Mouse (Mus musculus) stomach, postnatal 0 days (tissue): ENCODE results near the gene Ephb4. TPM values are rescaled to one million over a fixed set of nuclear protein-coding genes. Genes with fewer than 3 reads are reported as not detected.

Experiments
- ATAC-seq: fragments of 200-750 bp; cut with Nextera tagmentation; 2 replicates; pipeline ENCODE4 v1.8.0; 2017; ENCODE audit not compliant: low FRiP score, low TSS enrichment
- DNase-seq: peaks from one replicate; pipeline ENCODE4 v3.0.0-alpha.2; 2016; ENCODE audit warnings: low spot score
- H3K27ac ChIP-seq: fragments of 300-500 bp; sonication (generic); replicated peaks from 2 replicates; pipeline ENCODE4 v1.5.1; 2014; ENCODE audit warnings: mild to moderate bottlenecking, control low read depth
- H3K27me3 ChIP-seq: fragments of 300-500 bp; sonication (generic); 2 replicates; pipeline ENCODE4 v1.6.1; 2014; ENCODE audit warnings: low read length; ENCODE audit not compliant: control insufficient read depth, insufficient read depth
- H3K36me3 ChIP-seq: fragments of 300-500 bp; sonication (generic); 2 replicates; pipeline ENCODE4 v1.6.1; 2014; ENCODE audit warnings: low read length, mixed read lengths; ENCODE audit not compliant: control insufficient read depth, insufficient read depth
- H3K4me1 ChIP-seq: fragments of 300-500 bp; sonication (generic); replicated peaks from 2 replicates; pipeline ENCODE4 v1.6.1; 2014; ENCODE audit warnings: antibody characterized with exemption; ENCODE audit not compliant: control insufficient read depth, insufficient read depth
- H3K4me2 ChIP-seq: fragments of 300-500 bp; sonication (generic); replicated peaks from 2 replicates; pipeline ENCODE4 v1.6.1; 2014; ENCODE audit warnings: low read depth, mild to moderate bottlenecking, control low read depth, moderate library complexity
- H3K4me3 ChIP-seq: fragments of 300-500 bp; sonication (generic); 2 replicates; pipeline ENCODE4 v1.5.1; 2014; ENCODE audit warnings: low read depth, low read length, control low read depth
- H3K9ac ChIP-seq: fragments of 300-500 bp; sonication (generic); 2 replicates; pipeline ENCODE4 v1.6.1; 2014; ENCODE audit warnings: mild to moderate bottlenecking, low read length, control low read depth, mixed read lengths
- H3K9me3 ChIP-seq: fragments of 300-500 bp; sonication (generic); 2 replicates; pipeline ENCODE4 v1.6.1; 2016; ENCODE audit warnings: low read length; ENCODE audit not compliant: control insufficient read depth
- CTCF ChIP-seq: IDR thresholded peaks from 2 replicates; pipeline ENCODE4 v1.5.1; 2016; ENCODE audit warnings: antibody characterized with exemption, low read depth, mild to moderate bottlenecking, moderate library complexity
- EP300 ChIP-seq: optimal IDR thresholded peaks from 2 replicates; pipeline ENCODE3; 2016; ENCODE audit warnings: antibody characterized with exemption
- WGBS: fragments of 180-500 bp; shearing (Covaris S2); extraction: QIAGEN DNeasy Blood & Tissue Kit; methylation state at CpG from one replicate; pipeline ENCODE4 v1.1.7; 2014; 5-methylcytosine and 5-hydroxymethylcytosine counted together
- polyA plus RNA-seq: library from polyadenylated mRNA; unstranded; fragments of >200 nt; fragmentation: Nextera tagmentation; extraction: Ambion mirVana; gene quantifications from 2 replicates; pipeline ENCODE4 v1.2.1, GENCODE M21; 2015

Ephb4 gene
- polyA plus RNA-seq, 1 experiment from 2014 or later: 12.1 TPM

DNA sequence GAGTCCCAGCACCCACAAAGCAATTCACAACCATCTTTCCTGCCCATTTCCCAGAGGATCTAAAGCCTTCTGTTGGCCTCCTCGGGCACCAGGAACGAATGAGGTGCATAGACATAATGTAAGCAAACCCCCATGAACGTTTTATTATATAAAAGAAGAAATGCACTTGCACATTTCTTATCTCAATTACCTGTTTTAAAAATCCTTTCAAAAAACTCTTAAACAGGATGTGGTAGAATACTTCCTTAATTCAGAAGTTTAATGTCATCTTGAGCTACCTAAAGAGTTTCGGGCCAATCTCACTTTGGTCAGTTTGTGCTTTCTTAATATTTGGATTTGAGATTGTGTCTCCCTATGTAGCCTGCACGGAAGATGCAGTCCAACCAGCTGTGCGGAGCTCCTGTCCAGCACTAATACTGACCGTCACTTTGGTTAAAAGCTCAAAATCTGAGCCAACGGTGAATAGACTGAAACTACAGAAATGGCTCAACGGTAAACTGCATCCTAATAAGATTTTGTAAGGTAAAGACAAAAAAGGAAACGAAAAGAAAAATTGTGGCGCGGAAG lies 43.4 kb upstream of the Ephb4 start:
- Histone ChIP-seq H3K27me3 (no peaks in the 10 kb centered on the region), H3K4me2 (peak overlapping the region; percentile 64), H3K4me1 (no peaks in the 10 kb centered on the region; the same call in none of the 2 replicates), H3K36me3 (peaks cover 23% of the 10 kb centered on the region), H3K27ac (peak overlapping the region; percentile 93), H3K9ac (peak overlapping the region; percentile 98), H3K4me3 (peak overlapping the region; percentile 96), H3K9me3 (no peaks in the 10 kb centered on the region)
- no peak for ATAC-seq
- WGBS: 7% methylated on average over 12 of the region's 12 CpGs
- TF ChIP-seq EP300: no peak
- no peak for TF ChIP-seq CTCF
- DNase-seq: no peak

- no peaks in the 10 kb centered on the region for H3K27me3 ChIP-seq
- peak; percentile 93 for DNase-seq
- TF ChIP-seq CTCF (no peak), EP300 (peak; percentile 96)
- H3K4me3 ChIP-seq: peak within 1 kb of the TSS; percentile 96
- ATAC-seq: peak; percentile 88
- H3K27ac ChIP-seq: peak within 1 kb of the TSS; percentile 93
- under 1% methylated on average over 66 of the region's 72 CpGs for WGBS
- peaks cover 18% of the 10 kb centered on the region for H3K36me3 ChIP-seq
- peak within 1 kb of the TSS; percentile 98 for H3K9ac ChIP-seq
- peak within 1 kb of the TSS; percentile 64 for H3K4me2 ChIP-seq
- no peaks in the 10 kb centered on the region for H3K9me3 ChIP-seq
- no peaks in the 10 kb centered on the region; the same call in none of the 2 replicates for H3K4me1 ChIP-seq
These were observed 42.6 kb upstream of the Ephb4 start, which contains the start of gene Srrt for GRCm38 (mm10) chr5:137307071-137307912. Srrt (minus strand) TSS chr5:137307674.

DNA sequence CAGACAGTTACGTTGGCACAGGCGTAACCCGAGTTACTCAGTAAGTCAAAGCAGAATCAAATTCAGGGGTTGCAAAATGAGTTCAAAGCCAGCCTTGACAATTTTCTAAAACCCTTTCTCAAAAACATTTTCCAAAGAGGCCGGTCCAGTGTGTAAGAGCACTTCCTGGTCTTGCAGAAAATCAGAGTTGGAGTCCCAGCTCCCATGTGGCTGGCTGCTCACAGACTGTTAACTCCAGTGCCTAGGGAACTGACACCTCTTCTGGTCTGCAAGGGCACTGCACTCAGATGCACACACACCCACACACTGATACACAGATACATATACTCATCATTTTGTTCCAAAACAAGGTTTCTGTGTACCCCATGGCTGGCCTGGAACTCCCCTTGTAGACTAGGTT lies 41.6 kb upstream of the Ephb4 start:
- H3K27me3 ChIP-seq: no peaks in the 10 kb centered on the region
- H3K4me1 ChIP-seq: peaks cover 7% of the 10 kb centered on the region
- no peak overlapping the region for H3K4me3 ChIP-seq
- no peak for ATAC-seq
- no peak overlapping the region; the same call in 1 of the 2 replicates for H3K9ac ChIP-seq
- peak overlapping the region; percentile 93; the same call in 1 of the 2 replicates for H3K27ac ChIP-seq
- H3K9me3 ChIP-seq: no peaks in the 10 kb centered on the region
- WGBS: 94% methylated on average over 4 of the region's 4 CpGs
- DNase-seq: no peak
- peaks cover 15% of the 10 kb centered on the region for H3K36me3 ChIP-seq
- peak overlapping the region; percentile 64; the same call in 1 of the 2 replicates for H3K4me2 ChIP-seq
- TF ChIP-seq EP300 (no peak), CTCF (0 out of 2 replicates have a peak, but pooled peaks have one; percentile 30)

- peak overlapping the region; percentile 88 for H3K4me2 ChIP-seq
- H3K9ac ChIP-seq: peak overlapping the region; percentile 75
- peaks cover 16% of the 10 kb centered on the region for H3K4me1 ChIP-seq
- ATAC-seq (peak; percentile 41), DNase-seq (peak; percentile 52)
- under 1% methylated on average over 22 of the region's 22 CpGs for WGBS
- peaks cover 14% of the 10 kb centered on the region for H3K36me3 ChIP-seq
- TF ChIP-seq EP300: no peak
- no peak for TF ChIP-seq CTCF
- H3K27me3 ChIP-seq: no peaks in the 10 kb centered on the region
- H3K4me3 ChIP-seq: peak overlapping the region; percentile 59
- peak overlapping the region; percentile 92 for H3K27ac ChIP-seq
- H3K9me3 ChIP-seq: no peaks in the 10 kb centered on the region
These were observed 36.3 kb upstream of the Ephb4 start for GRCm38 (mm10) chr5:137313466-137314192.

- Histone ChIP-seq H3K4me1 (peaks cover 16% of the 10 kb centered on the region), H3K9ac (peak within 1 kb of the TSS; percentile 75), H3K27me3 (no peaks in the 10 kb centered on the region), H3K36me3 (0 out of 2 replicates have a peak, but pooled peaks cover 8% of the 10 kb centered on the region), H3K4me3 (peak within 1 kb of the TSS; percentile 59), H3K9me3 (no peaks in the 10 kb centered on the region), H3K27ac (peak within 1 kb of the TSS; percentile 92), H3K4me2 (peak within 1 kb of the TSS; percentile 88)
- ATAC-seq (peak; percentile 87), DNase-seq (peak; percentile 85)
- TF ChIP-seq EP300 (no peak), CTCF (peak; percentile 62)
- WGBS: 18% methylated on average over 29 of the region's 30 CpGs
These were observed 35.5 kb upstream of the Ephb4 start, which contains the start of gene Trip6 for GRCm38 (mm10) chr5:137314193-137315083. Trip6 (minus strand) TSS chr5:137314404.
